Mouse (Mus musculus) limb, embryonic 11.5 days (tissue): Measurements from ENCODE around the gene Pitpnc1. TPM values are rescaled to one million over a fixed set of nuclear protein-coding genes. Genes with fewer than 3 reads are reported as not detected.
A peak's percentile ranks its signal among the peaks of the same experiment; 100 is the strongest.

Source experiments
- ATAC-seq: fragments of 200-750 bp; cut with Nextera tagmentation; 2 replicates; pipeline ENCODE4 v1.8.0; 2017; ENCODE audit warnings: low read depth; ENCODE audit not compliant: insufficient number of reproducible peaks, low FRiP score, low TSS enrichment
- DNase-seq: peaks from one replicate; pipeline ENCODE4 v3.0.0-alpha.2; 2015; ENCODE audit warnings: low spot score
- H3K27ac ChIP-seq: fragments of 300-500 bp; sonication (generic); replicated peaks from 2 replicates; pipeline ENCODE4 v1.5.1; 2014; ENCODE audit warnings: low read depth, mild to moderate bottlenecking, low read length
- H3K27me3 ChIP-seq: fragments of 300-500 bp; sonication (generic); 2 replicates; pipeline ENCODE4 v1.6.1; 2014; ENCODE audit warnings: mild to moderate bottlenecking, low read length, mixed read lengths; ENCODE audit not compliant: control insufficient read depth, insufficient read depth
- H3K36me3 ChIP-seq: fragments of 300-500 bp; sonication (generic); 2 replicates; pipeline ENCODE4 v1.6.1; 2014; ENCODE audit warnings: mild to moderate bottlenecking, low read length, moderate library complexity, mixed read lengths; ENCODE audit not compliant: control insufficient read depth, insufficient read depth
- H3K4me1 ChIP-seq: fragments of 300-500 bp; sonication (generic); 2 replicates; pipeline ENCODE4 v1.6.1; 2014; ENCODE audit warnings: low read length, mixed read lengths; ENCODE audit not compliant: control insufficient read depth, insufficient read depth
- H3K4me2 ChIP-seq: fragments of 300-500 bp; sonication (generic); 2 replicates; pipeline ENCODE4 v1.6.1; 2014; ENCODE audit warnings: low read depth, mild to moderate bottlenecking, moderate library complexity; ENCODE audit not compliant: severe bottlenecking
- H3K4me3 ChIP-seq: fragments of 300-500 bp; sonication (generic); 2 replicates; pipeline ENCODE4 v1.5.1; 2014; ENCODE audit warnings: low read depth, low read length
- H3K9ac ChIP-seq: fragments of 300-500 bp; sonication (generic); 2 replicates; pipeline ENCODE4 v1.6.1; 2014; ENCODE audit warnings: mild to moderate bottlenecking, low read length
- H3K9me3 ChIP-seq: fragments of 300-500 bp; sonication (generic); 2 replicates; pipeline ENCODE4 v1.6.1; 2016; ENCODE audit warnings: low read length; ENCODE audit not compliant: control insufficient read depth
- WGBS: fragments of 180-500 bp; shearing (Covaris S2); extraction: QIAGEN DNeasy Blood & Tissue Kit; methylation state at CpG from one replicate; pipeline ENCODE4 v1.1.7; 2014; 5-methylcytosine and 5-hydroxymethylcytosine counted together
- polyA plus RNA-seq: library from polyadenylated mRNA; unstranded; fragments of >200 nt; fragmentation: Nextera tagmentation; extraction: Ambion mirVana; gene quantifications from 2 replicates; pipeline ENCODE4 v1.2.1, GENCODE M21; 2014

Gene Pitpnc1
- polyA plus RNA-seq, 1 experiment from 2014 or later, result 35.3 TPM

DNA sequence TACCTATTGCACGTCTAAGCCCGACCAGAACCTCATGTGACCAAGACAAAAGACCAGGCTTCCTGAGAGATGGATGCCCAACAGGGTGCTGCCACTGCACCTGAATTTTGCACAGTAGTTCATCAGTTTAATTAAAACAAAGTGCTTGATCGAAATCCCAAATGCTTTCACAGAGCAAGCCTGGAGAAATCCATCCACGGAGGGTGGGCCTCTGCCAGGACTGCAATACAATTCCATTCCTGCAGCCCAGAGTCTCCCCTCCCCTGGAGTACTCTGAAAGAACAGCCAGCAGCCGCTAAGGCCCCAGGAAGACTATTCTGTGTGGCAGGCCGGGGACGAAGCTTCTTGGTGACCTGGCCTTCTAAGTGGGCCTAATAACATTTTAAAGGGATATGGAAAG, 50.6 kb downstream of the Pitpnc1 start:
- no peaks in the 10 kb centered on the region; the same call in 1 of the 2 replicates for H3K9me3 ChIP-seq
- whole genome bisulfite sequencing, result 70% methylated on average over 7 of the region's 7 CpGs
- no peaks in the 10 kb centered on the region for H3K36me3 ChIP-seq
- ATAC-seq, result no peak
- no peak overlapping the region for H3K27ac ChIP-seq
- H3K4me2 ChIP-seq, result no peak overlapping the region
- H3K9ac ChIP-seq, result no peak overlapping the region
- H3K4me1 ChIP-seq, result peaks cover 18% of the 10 kb centered on the region
- H3K4me3 ChIP-seq, result no peak overlapping the region
- H3K27me3 ChIP-seq, result no peaks in the 10 kb centered on the region
- no peak for DNase-seq

DNA sequence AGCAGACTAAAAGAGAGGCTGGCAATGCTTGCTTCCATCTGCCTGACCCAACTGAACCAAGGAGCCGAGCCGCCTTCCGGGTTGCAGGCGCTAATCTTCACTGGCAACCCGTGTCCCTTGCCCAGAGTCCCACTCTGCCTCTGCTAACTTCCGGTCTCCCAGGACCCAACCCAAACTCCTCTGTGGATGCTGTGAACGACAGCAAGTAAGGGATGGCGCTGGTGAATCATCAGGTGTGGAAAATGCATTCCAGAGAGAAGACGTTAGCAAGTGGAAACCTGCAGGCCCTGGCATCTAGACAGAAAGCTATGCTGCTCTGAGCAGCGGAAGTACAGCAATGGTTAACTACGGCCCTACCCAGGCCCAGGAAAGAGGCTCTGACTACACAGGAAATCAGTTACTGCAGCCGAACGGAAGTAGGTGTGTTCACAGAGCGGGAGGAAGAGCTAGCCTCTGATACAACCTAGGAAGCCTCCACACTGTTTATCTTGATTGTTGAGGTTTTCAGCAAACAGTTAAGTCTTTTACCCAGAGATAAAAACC, 53.4 kb downstream of the Pitpnc1 start:
- no peak overlapping the region for H3K4me3 ChIP-seq
- H3K4me2 ChIP-seq, result no peak overlapping the region
- H3K4me1 ChIP-seq, result peaks cover 30% of the 10 kb centered on the region
- no peaks in the 10 kb centered on the region for H3K36me3 ChIP-seq
- H3K27ac ChIP-seq, result peak overlapping the region; percentile 60
- DNase-seq, result no peak
- 61% methylated on average over 14 of the region's 14 CpGs for WGBS
- no peaks in the 10 kb centered on the region for H3K27me3 ChIP-seq
- no peak overlapping the region for H3K9ac ChIP-seq
- ATAC-seq, result no peak
- H3K9me3 ChIP-seq, result no peaks in the 10 kb centered on the region; the same call in 1 of the 2 replicates

- Histone ChIP-seq H3K27me3 (no peaks in the 10 kb centered on the region), H3K9ac (no peak overlapping the region), H3K4me1 (peaks cover 30% of the 10 kb centered on the region), H3K36me3 (no peaks in the 10 kb centered on the region), H3K4me3 (no peak overlapping the region), H3K4me2 (no peak overlapping the region), H3K9me3 (no peaks in the 10 kb centered on the region; the same call in 1 of the 2 replicates), H3K27ac (peak overlapping the region; percentile 60)
- DNase-seq (no peak), ATAC-seq (no peak)
- WGBS, result 47% methylated on average over 4 of the region's 4 CpGs
Observed at GRCm38 (mm10) chr11:107416561-107416926, 54.0 kb downstream of the Pitpnc1 start.

- Histone ChIP-seq H3K4me2 (no peak overlapping the region), H3K9ac (no peak overlapping the region), H3K27ac (peak overlapping the region; percentile 60), H3K4me1 (peaks cover 30% of the 10 kb centered on the region), H3K27me3 (no peaks in the 10 kb centered on the region), H3K36me3 (no peaks in the 10 kb centered on the region), H3K4me3 (no peak overlapping the region), H3K9me3 (no peaks in the 10 kb centered on the region; the same call in 1 of the 2 replicates)
- ATAC-seq, result no peak
- 75% methylated on average over 10 of the region's 10 CpGs for WGBS
- DNase-seq, result no peak
Observed at GRCm38 (mm10) chr11:107415901-107416560, 54.5 kb downstream of the Pitpnc1 start.

GRCm38 (mm10) chr11:107414996-107415747, 55.3 kb downstream of the Pitpnc1 start:
- H3K4me1 ChIP-seq, result peaks cover 30% of the 10 kb centered on the region
- H3K9ac ChIP-seq, result no peak overlapping the region
- no peak overlapping the region for H3K4me3 ChIP-seq
- no peak for DNase-seq
- no peak for ATAC-seq
- H3K36me3 ChIP-seq, result no peaks in the 10 kb centered on the region
- H3K27me3 ChIP-seq, result no peaks in the 10 kb centered on the region
- H3K27ac ChIP-seq, result peak overlapping the region; percentile 49
- no peak overlapping the region for H3K4me2 ChIP-seq
- H3K9me3 ChIP-seq, result no peaks in the 10 kb centered on the region; the same call in 1 of the 2 replicates
- 80% methylated on average over 11 of the region's 11 CpGs for WGBS

DNA sequence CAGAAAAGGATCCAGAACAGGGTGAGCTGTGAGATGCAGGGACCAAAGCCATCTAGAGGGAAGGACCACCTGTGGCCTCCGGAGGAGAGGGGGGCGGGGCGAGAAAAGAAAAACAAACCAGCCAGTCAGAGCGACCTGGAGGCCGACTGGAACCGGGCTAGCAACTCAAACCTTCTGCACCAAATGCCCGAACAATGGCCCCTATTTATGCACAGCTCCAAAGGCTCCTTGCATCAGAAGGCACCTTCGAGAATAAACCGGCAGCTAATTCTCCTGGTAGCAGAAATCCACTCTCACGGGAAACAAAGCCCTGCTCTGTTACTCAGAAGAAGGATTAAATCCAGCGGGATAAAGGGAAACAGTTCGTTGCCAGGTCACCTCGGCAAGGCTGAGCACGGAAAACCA, 57.2 kb downstream of the Pitpnc1 start:
- Histone ChIP-seq H3K36me3 (no peaks in the 10 kb centered on the region), H3K27me3 (no peaks in the 10 kb centered on the region), H3K4me3 (no peak overlapping the region), H3K27ac (peak overlapping the region; percentile 75), H3K9ac (0 out of 2 replicates have a peak overlapping the region, but pooled peaks have one; percentile 34), H3K4me1 (peaks cover 30% of the 10 kb centered on the region), H3K9me3 (no peaks in the 10 kb centered on the region; the same call in 1 of the 2 replicates), H3K4me2 (peak overlapping the region; percentile 35)
- peak; percentile 82 for DNase-seq
- ATAC-seq, result peak; percentile 90
- 5% methylated on average over 14 of the region's 14 CpGs for WGBS

DNA sequence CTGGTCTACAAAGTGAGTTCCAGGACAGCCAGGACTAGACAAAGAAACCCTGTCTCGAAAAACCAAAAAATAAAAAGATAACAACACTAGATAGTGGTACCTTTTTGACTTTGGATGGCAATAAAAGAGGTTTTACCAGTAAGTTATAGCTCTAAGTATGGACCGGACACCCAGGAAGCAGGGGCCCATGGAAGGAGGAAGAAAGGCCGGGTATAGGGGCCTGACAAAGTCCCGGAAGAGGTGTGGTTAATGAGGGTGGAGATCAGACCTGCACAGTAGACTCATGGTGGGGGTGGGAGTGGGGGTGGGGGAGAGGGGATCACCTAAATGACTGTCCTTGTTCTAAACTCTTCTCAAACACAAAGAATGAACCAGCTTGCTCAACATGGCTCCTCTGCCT, 58.4 kb downstream of the Pitpnc1 start:
- Histone ChIP-seq H3K27ac (no peak overlapping the region), H3K4me2 (no peak overlapping the region), H3K9ac (no peak overlapping the region), H3K4me1 (peaks cover 26% of the 10 kb centered on the region), H3K36me3 (no peaks in the 10 kb centered on the region), H3K4me3 (no peak overlapping the region), H3K27me3 (no peaks in the 10 kb centered on the region), H3K9me3 (no peaks in the 10 kb centered on the region)
- ATAC-seq (no peak), DNase-seq (no peak)
- 96% methylated on average over 4 of the region's 4 CpGs for WGBS

GRCm38 (mm10) chr11:107411576-107411975, 58.9 kb downstream of the Pitpnc1 start:
- no peaks in the 10 kb centered on the region for H3K36me3 ChIP-seq
- 83% methylated on average over 9 of the region's 9 CpGs for WGBS
- H3K4me2 ChIP-seq, result no peak overlapping the region
- no peak for ATAC-seq
- no peaks in the 10 kb centered on the region for H3K9me3 ChIP-seq
- H3K27ac ChIP-seq, result no peak overlapping the region
- no peak for DNase-seq
- H3K27me3 ChIP-seq, result no peaks in the 10 kb centered on the region
- no peak overlapping the region for H3K9ac ChIP-seq
- H3K4me1 ChIP-seq, result peaks cover 21% of the 10 kb centered on the region
- H3K4me3 ChIP-seq, result no peak overlapping the region
